Mouse (Mus musculus): ENCODE measurements at regions not wholly inside any gene's neighbourhood (a gene's known extent, or its start where the extent isn't known, plus 50 kb on each side); places are given as distances from the start of the nearest gene placed in this dataset.
A peak's percentile ranks its signal among the peaks of the same experiment; 100 is the strongest.

DNA sequence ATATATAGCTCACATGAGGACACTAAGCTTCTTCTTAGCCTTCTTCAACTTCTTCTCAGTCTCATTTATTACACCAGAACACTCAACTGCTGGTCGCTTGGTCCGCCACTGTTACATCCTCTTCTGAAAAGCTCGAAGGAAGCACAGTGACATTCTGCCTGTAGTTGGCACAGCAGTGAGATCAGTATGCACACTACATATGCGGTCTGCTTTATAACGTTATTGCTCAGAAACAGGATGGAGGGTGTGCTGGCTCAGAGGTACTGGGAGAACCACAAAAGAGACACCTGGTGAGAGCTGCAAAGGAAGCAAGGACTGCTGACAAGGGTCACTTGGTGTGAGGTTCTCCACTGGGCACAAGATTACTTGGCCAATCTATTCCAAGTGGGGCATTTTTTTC, 179.5 kb downstream of the Ets1 start:
- 0 out of 2 replicates have a peak, but pooled peaks have one; percentile 15 for ATAC-seq (ENCODE audit: poor library complexity, severe bottlenecking)

DNA sequence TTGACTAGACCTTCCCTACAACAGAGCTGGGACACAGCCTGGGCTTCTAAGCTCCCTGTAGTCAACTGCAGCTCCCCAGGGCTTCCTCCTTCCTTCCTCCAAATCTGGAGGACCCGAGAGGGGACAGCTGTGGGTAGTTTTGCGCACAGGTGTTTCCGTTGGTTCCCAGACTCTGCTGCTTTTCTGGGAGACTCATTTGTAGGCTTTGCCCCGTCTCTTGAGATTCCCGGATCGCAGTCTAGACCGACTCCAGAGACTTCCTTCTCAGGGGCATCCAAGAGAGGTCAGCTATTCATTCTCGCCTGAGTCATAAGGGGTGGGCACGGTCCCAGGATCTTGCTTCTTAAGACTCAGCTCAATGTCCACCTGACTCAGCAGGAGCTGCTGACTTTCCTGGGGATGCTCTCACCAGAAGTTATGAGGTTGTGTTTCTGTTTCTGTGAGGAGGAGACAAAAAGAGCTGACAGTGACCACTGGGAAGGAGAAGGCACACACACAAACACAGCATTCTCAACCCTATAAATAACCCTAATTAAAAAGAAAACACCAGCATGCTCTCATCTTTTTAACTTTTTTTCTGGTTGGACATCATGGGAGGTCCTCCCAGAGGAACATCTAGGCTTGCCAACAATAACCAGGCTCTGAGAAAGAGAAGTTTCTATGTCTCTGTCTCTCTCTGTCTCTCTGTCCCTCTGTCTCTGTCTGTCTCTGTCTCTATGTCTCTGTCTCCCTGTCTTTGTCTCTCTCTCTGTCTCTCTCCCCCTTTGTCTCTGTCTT, 180.8 kb downstream of the Ets1 start:
- ATAC-seq (ENCODE audit: poor library complexity, severe bottlenecking) = no peak

DNA sequence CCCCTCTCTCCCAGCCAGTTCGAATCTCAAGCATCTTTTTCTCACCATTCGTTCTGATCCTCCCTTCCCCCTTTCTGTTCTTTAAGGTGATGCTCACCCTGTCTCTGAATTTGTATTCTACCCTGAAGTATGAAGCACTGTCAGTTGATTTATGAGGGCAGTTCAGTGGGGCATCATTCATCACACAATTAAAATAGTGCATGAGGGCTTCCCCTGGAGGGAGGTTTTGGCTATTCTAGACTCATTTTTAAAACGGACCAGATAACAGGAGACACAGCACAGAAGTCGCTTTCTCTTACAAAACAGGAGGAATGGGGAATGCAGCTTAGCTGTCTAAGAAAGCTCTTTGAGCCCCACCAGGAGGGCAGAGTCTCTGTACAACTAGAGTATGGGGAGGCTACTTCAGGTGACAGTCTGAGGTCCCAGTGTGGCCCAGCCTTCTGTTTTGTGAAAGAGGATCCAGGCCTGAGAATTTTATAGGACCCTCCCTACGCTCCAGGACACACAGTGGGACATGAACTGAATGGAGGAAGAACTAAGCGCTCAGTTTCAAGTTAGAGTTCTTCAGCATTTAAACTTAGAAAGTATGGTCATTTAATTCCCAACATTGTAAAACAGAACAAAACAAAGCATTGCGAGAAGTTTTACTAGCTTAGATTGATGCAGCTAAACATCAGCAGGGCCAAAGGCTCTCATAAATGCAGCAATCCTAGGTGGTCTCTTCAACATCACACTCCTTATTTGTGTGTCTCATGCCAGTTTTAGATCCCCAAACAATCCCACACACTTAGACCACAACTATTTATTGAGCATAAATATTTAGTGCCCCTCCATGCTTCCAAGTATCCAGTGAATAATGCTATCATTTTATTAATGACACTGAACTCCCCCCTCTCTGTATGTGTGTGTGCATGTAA, 181.7 kb downstream of the Ets1 start:
- ATAC-seq (ENCODE audit: poor library complexity, severe bottlenecking) = no peak

DNA sequence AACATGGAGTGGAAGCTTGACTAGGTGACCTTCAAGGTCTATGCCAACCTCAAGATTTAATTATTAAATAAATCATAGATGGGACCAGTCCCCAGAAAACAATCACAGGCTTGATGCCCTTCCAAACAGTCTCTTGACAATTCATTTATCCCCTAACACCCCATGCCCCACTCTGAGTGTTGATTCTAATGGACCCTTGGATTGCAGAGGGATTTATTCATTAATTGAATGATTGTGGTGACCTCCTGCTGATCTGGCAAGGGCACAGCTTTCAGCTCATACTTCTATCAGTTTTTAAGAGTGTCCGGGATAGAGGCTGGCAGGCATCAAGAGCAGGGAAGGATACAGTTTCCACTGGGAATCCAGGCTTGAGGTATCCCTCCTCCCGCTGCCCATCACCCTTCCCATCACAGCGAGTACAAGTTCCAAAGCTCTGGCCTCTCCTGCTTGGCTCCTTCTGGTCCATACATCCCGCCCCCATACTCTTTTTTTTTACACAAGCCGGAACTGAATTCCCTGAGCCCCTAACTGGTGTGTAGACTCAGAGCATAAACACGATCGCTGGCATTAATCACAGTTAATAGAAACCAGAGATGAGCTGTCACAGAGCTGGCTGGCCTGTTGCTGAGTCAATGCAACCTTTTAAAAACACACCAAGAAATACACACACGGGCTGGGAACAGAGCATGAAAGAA, 187.6 kb downstream of the Ets1 start:
- ATAC-seq (ENCODE audit: poor library complexity, severe bottlenecking) = no peak

DNA sequence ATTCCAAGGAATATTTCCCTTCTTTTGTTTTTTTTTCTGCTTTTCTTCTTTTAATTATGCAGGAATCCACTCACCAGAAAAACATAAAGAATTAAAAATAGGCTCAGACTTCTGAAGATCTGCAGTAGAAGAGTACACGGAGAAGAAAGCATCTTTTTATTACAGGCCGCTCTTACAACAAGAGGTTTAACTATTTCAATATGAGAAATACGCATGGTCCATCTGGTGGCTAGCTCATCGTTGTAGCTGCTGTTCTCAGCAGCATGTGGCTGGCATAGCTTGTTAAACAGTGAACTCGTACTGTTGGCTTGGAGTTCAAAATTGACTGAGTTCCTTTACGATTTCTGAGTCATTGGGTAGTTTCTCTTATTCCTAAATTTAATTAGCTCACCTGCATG, 188.1 kb downstream of the Ets1 start:
- no peak for ATAC-seq (ENCODE audit: poor library complexity, severe bottlenecking)

DNA sequence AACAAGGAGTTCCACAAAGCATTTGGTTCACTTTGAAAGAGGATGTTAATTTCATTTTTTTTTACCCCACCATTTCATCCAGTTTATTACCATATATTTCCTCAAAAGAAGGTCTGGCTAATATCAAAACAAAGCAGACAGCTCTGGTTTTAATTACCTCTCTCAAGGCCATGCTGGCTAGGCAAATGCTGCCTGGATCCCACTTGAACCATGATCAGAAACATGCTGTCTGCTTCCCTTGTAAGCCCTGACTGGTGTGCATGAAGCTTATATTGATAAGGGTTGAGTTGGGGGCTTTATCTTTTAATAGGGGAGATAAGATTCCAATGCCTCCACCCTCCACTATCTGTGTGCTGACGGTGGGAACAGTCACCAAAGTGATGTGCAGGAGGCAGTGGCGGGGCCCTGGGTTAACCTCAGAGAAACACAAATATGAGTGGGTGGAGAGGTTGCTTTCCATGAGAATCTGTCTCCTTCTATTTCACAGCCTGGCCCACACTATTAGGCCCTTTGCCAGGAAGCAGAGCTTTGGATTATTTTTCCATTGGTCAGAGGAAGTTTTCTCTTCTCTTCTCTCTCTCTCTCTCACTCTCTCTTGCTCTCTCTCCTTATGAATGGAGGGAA, 194.4 kb downstream of the Ets1 start:
- ATAC-seq (ENCODE audit: poor library complexity, severe bottlenecking) = no peak

DNA sequence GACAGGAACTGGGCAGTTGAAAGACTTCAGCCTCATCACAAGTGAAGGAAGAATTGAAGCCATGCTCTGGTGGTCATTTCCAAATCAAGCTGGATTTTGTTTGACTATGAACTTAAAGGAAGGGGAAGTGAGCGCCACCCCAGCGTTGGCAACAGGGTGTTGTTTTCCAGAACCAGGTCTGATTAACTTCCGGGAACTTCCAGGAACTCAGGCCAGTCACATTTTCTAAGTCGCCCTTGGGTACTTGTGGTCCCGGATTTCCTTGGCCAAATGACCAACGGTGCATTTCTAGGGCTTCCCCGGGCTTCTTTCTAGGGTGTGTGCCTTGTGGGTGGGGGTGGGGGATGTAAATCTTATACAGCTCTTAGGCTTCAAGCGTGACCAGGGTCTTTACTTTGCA, 197.4 kb downstream of the Ets1 start:
- no peak for ATAC-seq (ENCODE audit: poor library complexity, severe bottlenecking)

DNA sequence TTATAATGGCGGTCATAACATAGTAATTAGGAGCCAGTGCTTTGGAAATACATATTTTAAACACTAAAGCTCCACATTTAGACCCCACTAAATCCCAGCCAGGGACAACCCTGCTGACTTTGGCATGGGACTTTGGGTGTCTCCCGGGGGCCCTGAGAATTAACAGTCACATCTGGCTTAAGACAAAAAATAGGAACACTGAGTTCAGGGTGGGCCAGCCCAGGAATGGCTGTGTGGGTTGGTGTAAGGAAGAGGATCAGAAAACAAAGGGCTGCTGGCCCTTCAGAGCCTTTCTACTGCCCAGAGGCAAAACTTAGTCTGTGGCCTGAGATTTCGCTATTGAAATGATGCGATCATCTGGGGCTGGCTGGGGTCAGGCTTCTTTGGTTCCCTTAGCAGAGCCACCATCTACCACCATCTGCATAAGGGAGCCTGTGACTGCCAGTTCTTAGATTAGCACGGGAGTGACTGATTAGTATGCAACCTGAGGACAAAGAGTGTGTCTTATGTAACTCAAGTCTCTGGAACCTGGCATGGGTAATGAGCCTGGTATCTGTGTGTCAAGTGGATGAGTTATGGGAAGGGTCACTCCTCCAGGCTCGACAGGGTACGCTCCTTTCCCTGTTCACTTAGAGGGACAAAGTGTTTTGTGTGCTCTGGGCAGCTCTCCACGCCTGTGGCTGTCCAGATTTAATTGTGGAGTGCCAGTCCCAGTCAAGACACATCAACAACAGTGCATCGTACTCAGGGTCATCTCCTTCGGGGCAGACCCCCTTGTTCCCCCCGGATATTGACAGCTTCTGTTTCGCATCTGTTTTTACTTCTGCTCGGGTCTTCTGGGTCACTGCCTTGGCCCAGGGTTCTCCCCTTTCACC, 199.0 kb downstream of the Ets1 start:
- ATAC-seq (ENCODE audit: poor library complexity, severe bottlenecking) = no peak

DNA sequence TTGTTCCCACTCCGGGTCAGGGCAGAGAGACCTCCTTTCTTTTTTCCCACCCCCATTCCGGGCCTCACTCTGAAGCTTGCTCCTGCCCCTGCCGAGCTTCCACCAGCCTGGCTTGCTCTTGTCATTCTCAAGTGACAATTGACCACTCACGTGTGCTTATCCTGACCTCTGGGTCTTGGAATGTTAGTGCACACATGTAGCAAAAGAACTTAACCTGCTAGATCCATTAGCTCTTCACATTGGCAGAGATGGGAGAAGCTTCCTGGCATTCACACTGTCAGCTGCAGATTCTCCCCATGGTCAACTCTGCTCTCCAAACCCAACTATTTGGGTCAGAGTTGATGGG, 199.6 kb downstream of the Ets1 start:
- ATAC-seq (ENCODE audit: poor library complexity, severe bottlenecking) = no peak

DNA sequence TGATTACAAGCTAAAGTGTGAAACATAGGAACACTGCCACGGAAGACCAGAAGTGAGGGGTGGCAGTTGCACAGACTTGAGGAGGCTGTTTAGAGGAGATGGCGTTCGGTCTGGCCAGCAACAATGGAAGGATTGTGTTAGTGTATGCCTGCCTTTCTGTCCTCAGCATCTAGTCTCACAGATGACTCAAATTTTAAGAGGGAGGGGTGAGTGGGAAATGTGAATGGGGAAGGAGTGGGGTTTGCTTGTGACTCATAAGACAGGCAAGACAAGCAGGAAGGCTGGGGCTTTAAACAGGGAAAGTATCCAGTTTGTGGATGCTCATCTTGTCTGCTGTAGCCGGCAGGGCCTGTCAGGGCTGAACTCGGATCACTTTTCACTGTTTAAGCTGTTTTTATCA, 200.3 kb downstream of the Ets1 start:
- no peak for ATAC-seq (ENCODE audit: poor library complexity, severe bottlenecking)

DNA sequence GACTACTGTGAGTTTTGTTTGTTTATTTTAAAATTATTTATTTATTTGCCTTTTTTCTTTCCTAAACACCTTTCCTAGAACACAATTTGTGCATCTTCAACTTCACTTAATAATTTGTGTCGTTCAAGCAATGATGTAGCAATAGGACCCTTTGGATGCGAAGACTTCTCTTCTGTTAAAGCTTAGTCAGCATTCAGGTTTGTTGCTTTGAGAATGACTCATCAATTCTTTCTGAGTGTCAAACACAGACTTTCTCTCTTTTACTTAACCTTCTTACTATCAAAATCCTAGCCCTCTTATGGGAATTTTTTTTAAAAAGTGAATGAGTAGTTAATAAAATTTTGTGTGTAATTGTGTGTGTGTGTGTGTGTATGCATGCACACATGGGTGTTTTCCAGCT, 211.3 kb downstream of the Ets1 start:
- no peak for ATAC-seq (ENCODE audit: poor library complexity, severe bottlenecking)

DNA sequence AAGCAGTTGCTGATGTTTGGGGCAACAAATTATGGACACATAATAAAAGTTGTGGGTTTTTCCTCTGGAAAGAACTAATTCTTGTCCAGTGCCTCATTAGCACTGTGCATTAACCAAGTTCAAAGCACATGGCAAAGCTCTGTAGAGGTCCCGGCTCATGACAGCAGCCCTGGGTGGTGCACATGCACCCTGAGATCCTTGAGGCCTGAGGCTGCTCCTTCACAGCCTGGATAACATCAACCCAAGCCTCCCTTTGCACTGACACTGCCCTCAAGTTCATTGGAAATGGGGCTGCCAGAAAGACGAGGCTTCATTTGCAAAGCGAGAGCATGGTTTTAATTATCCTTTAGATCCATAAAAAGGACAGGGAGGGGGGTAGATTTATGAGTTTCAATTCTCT, 216.3 kb downstream of the Ets1 start:
- no peak for ATAC-seq (ENCODE audit: poor library complexity, severe bottlenecking)

DNA sequence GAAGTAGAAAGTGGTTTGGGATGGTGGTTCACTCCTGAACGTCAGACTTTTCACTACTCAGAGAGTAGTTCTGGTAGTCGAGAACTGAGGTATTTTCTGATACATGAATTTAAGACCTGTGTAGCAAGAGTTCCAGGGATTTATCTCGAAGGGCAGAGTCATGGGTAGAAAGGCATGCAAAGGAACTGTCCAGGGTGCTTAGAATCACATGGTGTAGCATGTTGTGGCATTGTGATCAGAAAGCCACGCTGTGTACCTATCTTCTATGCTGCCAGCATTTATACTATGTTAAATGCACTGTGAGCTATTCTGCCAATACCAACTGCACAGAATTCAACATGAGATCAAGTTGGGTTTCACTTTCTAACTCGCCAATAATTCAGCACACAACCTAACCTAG, 227.3 kb downstream of the Ets1 start:
- no peak for ATAC-seq (ENCODE audit: poor library complexity, severe bottlenecking)

DNA sequence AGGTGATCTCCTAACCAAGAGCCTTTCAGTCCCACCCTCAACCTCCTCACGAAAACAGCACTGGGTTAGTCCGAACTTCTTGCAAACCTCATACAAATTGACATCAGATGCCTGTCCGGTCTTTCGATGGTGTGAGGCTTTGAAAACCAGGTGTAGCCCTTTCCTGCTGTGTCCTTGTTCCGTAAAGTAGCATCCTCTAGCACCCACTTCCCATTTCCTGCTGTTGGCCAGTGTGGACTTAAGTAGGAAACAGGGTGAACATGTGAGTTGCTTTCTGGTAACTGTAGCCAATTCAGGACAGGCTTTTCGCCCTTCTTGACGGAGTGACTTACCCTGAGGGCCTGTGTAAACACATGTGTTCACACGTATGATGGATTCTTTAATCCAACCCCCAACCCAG, 232.9 kb downstream of the Ets1 start:
- ATAC-seq (ENCODE audit: poor library complexity, severe bottlenecking) = no peak

DNA sequence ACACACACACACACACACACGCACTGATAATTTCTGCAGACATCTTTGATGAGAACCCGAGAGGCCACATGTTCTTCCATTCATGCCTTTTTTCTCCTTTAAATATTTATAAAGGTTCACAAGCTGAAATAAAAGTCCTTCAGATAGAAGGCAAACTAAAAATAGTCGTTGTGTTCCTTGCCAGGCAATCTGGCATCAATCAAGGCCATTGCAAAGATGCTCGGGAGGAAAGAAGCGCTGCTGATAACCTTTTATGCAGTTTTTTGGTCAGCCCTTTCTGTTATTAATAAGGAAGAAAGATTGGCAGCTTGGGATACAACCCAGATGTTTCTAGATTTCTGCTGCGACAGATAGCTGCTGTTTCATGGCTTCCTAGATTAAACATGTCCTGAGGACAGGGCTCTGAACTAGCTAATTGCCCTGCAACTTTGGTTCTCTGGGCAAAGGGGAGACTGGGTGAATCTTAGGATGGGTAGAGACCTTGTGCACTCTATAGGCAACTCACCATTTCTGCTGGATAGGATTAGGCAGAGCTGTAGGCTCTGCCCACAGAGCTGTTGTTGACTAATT, 238.4 kb downstream of the Ets1 start:
- ATAC-seq (ENCODE audit: poor library complexity, severe bottlenecking) = no peak

DNA sequence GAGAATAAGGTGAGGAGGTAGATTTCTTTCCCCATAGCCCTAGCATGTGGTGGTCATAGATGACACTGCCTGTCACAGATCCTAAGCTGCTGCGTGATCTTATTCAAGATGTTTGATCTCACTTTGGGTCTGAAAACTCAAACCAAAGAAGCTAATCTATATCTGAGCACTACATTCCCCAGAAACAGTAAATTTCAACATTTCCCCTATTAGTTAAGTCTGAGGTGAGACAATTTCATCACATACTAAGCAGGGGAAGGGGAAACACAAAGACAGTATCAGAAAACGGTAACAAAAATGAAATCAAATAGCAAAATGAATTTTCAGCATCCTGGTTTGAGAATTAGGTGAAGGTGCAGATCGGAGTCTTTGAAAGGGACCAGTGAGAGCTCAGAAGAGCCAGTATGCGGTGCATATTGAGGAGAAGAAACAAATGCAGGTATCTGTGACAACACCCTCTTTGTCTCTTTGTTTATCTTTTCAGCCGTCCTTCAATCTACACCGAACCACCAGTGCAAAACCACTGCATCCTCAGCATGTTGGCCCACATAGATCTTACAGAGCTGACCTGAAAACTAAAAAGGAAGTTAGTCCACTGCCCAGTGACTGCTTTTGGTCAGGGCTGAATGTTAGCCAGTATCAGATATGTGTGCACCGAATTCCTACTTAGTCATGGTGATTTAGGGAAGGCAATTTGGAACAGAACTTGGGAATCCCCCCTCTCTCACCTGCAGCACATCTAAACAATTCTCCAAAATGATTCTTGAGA, 247.0 kb downstream of the Ets1 start:
- ATAC-seq (ENCODE audit: poor library complexity, severe bottlenecking) = peak; percentile 80

DNA sequence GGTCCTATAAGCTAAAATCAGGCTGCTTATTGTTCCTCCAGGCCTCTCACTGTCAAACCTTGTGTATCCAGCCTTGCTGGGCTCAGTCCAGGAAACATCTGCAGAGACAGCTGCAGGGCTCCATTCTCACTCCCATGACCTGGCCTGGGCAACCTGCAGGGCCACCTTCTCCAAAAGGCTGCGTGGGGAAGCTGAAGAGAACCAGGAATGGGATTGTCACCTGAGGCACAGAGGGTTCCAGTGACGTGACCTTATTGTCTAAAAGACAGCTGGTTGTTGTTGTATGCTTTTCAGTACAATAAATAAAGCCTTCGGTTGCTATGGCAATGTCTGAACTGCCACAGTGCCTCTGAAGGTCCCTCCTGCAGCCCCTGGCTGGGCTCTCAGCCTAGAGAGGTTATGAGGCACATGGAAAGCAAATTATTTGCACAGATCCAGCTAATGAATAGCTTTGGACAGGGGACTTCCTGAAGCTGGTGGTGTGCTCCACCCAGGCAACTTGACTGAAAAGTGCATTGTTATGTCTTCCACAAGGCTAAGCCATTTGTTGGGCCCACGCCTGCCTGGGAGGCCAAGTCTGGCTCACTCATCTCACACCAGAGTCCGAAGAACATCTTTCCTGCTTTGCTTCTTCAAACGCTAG, 250.1 kb downstream of the Ets1 start:
- no peak for ATAC-seq (ENCODE audit: poor library complexity, severe bottlenecking)

DNA sequence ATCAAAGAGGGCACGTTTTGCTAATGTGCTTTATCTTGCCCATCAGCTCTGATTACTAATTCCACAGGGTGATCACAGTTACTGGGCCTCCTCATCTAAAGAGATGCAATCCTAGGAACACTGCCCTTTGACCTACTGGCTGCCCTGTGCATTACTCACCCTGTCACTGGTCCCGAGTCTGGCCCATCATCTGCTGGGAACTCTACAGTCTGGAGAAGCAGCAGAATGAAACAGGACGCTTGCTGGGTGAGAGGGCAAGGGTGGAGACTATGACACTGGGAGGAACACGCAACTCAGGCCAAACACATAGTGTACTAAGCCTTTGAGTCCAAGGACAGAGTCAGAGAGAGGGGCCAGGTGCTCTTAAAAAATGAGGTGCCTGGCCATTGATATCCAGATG, 263.8 kb downstream of the Ets1 start:
- ATAC-seq (ENCODE audit: poor library complexity, severe bottlenecking) = no peak

DNA sequence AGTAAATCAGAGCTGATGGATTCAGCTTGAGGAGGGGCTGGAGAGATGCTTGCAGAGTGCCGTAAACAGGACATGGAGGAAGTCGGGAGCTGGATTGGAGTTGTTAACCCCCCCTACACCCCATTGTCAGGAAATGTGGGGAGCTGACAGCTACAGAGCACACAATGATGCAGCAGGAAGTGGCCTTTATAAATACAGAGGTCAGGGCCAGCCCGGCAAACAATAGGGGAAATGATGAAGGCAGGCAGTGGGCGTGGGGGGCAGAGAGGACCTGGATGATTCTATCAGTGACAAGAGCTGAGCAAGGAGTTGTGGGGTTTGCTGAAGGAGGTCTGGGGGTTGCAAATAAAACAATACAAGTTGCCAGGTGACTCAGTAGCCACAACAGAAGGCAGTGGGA, 265.3 kb downstream of the Ets1 start:
- ATAC-seq (ENCODE audit: poor library complexity, severe bottlenecking) = peak; percentile 71

All from megakaryocyte, adult 5-6 weeks (primary cell).